Mouse (Mus musculus) left cerebral cortex, postnatal 14 days (tissue): ENCODE data around the gene Tmem42. TPM values are rescaled to one million over a fixed set of nuclear protein-coding genes. Genes with fewer than 3 reads are reported as not detected.

Experiments
- DNase-seq, 2 experiments: peaks; one replicate each; pipeline ENCODE4 v3.0.0; 2021 to 2022; ENCODE audit warnings: low spot score in 2 of 2, mixed read lengths in 1 of 2
- intact Hi-C: fragments of 180-260 bp; cut with DNase I; formaldehyde crosslinking; loops from one replicate; pipeline ENCODE4 v1.15.1; 2025
- long read RNA-seq, 2 experiments: library from polyadenylated mRNA; stranded (forward); transcript quantifications; one replicate each; pipeline ENCODE4 v2.0.0; 2021
- total RNA-seq, 2 experiments: library from RNA; stranded (reverse); gene quantifications; 2 replicates each; pipeline ENCODE4 v1.2.3; 2021

The Tmem42 gene
- total RNA-seq, result 10 to 100 TPM; 33.3 to 33.9 TPM
- long read RNA-seq, experiment 1, transcript Tmem42-201 (3 exons, 1,041 nt), result major isoform, 43 of 54 reads
- long read RNA-seq, experiment 1, partial matches to known transcripts, result 2 of 54 reads
- long read RNA-seq, experiment 1, other reads (novel, unspliced or antisense), result 9 of 54 reads
- long read RNA-seq, experiment 2, transcript Tmem42-201 (3 exons, 1,041 nt), result major isoform, 32 of 39 reads
- long read RNA-seq, experiment 2, partial matches to known transcripts, result 0 of 39 reads
- long read RNA-seq, experiment 2, other reads (novel, unspliced or antisense), result 7 of 39 reads

GRCm38 (mm10) chr9:123020995-123021631 is at the start of gene Tmem42:
Gene Tmem42, plus strand, starts transcription at chr9:123021326.
- intact Hi-C loops, result no loop called here
- peak; percentile 84 to 87 for DNase-seq

GRCm38 (mm10) chr9:122998406-122999192 is 22.5 kb upstream of the Tmem42 start:
- DNase-seq, result no peak
- intact Hi-C loops, result no loop called here

GRCm38 (mm10) chr9:122999193-122999586 is 21.9 kb upstream of the Tmem42 start:
- intact Hi-C loops, result no loop called here
- DNase-seq, result no peak

GRCm38 (mm10) chr9:123004718-123005117 is 16.4 kb upstream of the Tmem42 start:
- intact Hi-C loops, result no loop called here
- DNase-seq, result no peak

GRCm38 (mm10) chr9:123006071-123006470 is 15.1 kb upstream of the Tmem42 start:
- DNase-seq, result no peak
- intact Hi-C loops, result no loop called here

GRCm38 (mm10) chr9:123021636-123022379 is 682 bp downstream of the Tmem42 start:
- DNase-seq, result peak in 1 of 2 experiments; percentile 15
- intact Hi-C loops, result no loop called here

- intact Hi-C loops, result no loop called here
Measured at GRCm38 (mm10) chr9:123024201-123024600, 3.1 kb downstream of the Tmem42 start.

GRCm38 (mm10) chr9:123031496-123032246 is 10.5 kb downstream of the Tmem42 start:
- no peak for DNase-seq
- intact Hi-C loops, result no loop called here

More at GRCm38 (mm10) chr9:123024201-123024600, 3.1 kb downstream of the Tmem42 start:
- no peak for DNase-seq

GRCm38 (mm10) chr9:123034426-123034825 is 13.3 kb downstream of the Tmem42 start, which contains the start of gene Tgm4:
Gene Tgm4, plus strand, starts transcription at chr9:123034726.
- no peak for DNase-seq
- intact Hi-C loops, result no loop called here

- no peak for DNase-seq
- intact Hi-C loops, result no loop called here
Measured at GRCm38 (mm10) chr9:123047665-123048064, 26.5 kb downstream of the Tmem42 start.

GRCm38 (mm10) chr9:123058724-123059292 is 37.7 kb downstream of the Tmem42 start:
- DNase-seq, result no peak
- intact Hi-C loops, result no loop called here

- no peak for DNase-seq
- intact Hi-C loops, result no loop called here
Measured at GRCm38 (mm10) chr9:123060172-123060571, 39.0 kb downstream of the Tmem42 start.

Other genes starting within 250 kb of the Tmem42 start
- 10 to 100 TPM; 15.1 to 15.2 TPM for gene Tcaim, start 215.8 kb upstream of the Tmem42 start, total RNA-seq
- not detected for gene Gm35549, start 177.3 kb upstream of the Tmem42 start, total RNA-seq
- gene Zfp445, start 155.3 kb upstream of the Tmem42 start, total RNA-seq, result 100 to 1,000 TPM; 150 to 160 TPM
- 1 to 10 TPM; 4.8 to 5.6 TPM for gene Zkscan7, start 135.6 kb upstream of the Tmem42 start, total RNA-seq
- 1 to 10 TPM; 6.0 to 6.3 TPM for gene Zfp105, start 98.3 kb upstream of the Tmem42 start, total RNA-seq
- 10 to 100 TPM; 22.4 TPM for gene 1110059G10Rik, start 70.3 kb upstream of the Tmem42 start, total RNA-seq
- gene Kif15, start 70.3 kb upstream of the Tmem42 start, total RNA-seq, result 1 to 10 TPM; 2.4 to 2.6 TPM
- 1 to 10 TPM; 1.2 to 1.7 TPM for gene Tgm4, start 13.4 kb downstream of the Tmem42 start, total RNA-seq
- gene Zdhhc3, start 91.9 kb downstream of the Tmem42 start, total RNA-seq, result 10 to 100 TPM; 70.4 to 73.6 TPM
- 10 to 100 TPM; 37.6 to 39.1 TPM for gene Exosc7, start 91.9 kb downstream of the Tmem42 start, total RNA-seq
- 1 to 10 TPM; 5.2 to 5.4 TPM for gene Clec3b, start 129.6 kb downstream of the Tmem42 start, total RNA-seq
- gene Cdcp1, start 194.7 kb downstream of the Tmem42 start, total RNA-seq, result under 1 TPM; 0.06 to 0.18 TPM
- 10 to 100 TPM; 57.5 to 74.7 TPM for gene Tmem158, start 239.4 kb downstream of the Tmem42 start, total RNA-seq